In the genomic region with DNA sequence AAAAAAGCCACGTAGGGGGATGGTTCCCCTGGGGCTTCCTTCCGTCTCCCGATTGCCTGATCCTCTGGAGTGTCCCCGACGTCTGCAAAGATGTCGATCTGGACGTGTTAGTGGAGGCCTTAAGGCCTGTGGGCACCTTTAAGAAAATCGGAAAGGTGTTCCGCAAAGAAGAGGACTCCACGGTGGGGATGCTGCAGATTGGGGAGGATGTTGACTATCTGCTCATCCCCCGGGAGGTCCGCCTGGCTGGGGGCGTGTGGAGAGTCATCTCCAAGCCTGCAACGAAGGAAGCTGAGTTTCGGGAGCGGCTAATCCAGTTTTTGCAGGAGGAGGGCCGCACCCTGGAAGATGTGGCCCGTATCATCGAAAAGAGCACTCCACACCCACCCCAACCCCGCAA, we compare ENCODE assay signal across 8 mouse cellular contexts. TPM values are rescaled to one million over a fixed set of nuclear protein-coding genes. Genes with fewer than 3 reads are reported as not detected.
A peak's percentile ranks its signal among the peaks of the same experiment; 100 is the strongest.
DNase-seq lines count a peak whose midpoint lies in the region; ATAC-seq and TF ChIP-seq lines count a peak whose summit lies in the region.

No protein-coding gene starts in this region.

- DNase-seq in lung, embryonic 14.5 days = peak; percentile 38
- DNase-seq in lung, adult 18-20 months = no peak
- no peak for DNase-seq in limb, embryonic 10.5 days (ENCODE audit: low spot score)
- DNase-seq in frontal cortex, postnatal 14 days (ENCODE audit: low spot score in 2 of 2) = no peak
- no peak for DNase-seq in gastrocnemius, postnatal 10 days
- no peak for DNase-seq in ovary, adult 18-20 months (ENCODE audit: low spot score)

- no peaks in the 10 kb centered on the region for H3K9me3 ChIP-seq in lung, embryonic 14.5 days (ENCODE audit: low read depth, low read length)
- no peaks in the 10 kb centered on the region for H3K9me3 ChIP-seq in forebrain, embryonic 13.5 days (replicated peaks)
- no peaks in the 10 kb centered on the region for H3K9me3 ChIP-seq in limb, embryonic 10.5 days (replicated peaks)
- H3K9me3 ChIP-seq in neural tube, embryonic 14.5 days (ENCODE audit: control insufficient read depth, low read length) = no peaks in the 10 kb centered on the region

- peak overlapping the region; percentile 83 for H3K9ac ChIP-seq in lung, embryonic 14.5 days
- peak overlapping the region; percentile 73 for H3K9ac ChIP-seq in forebrain, embryonic 13.5 days
- peak overlapping the region; percentile 44; the same call in 1 of the 2 replicates for H3K9ac ChIP-seq in neural tube, embryonic 14.5 days (replicated peaks; ENCODE audit: low read depth, low read length)

- H3K4me3 ChIP-seq in lung, embryonic 14.5 days (ENCODE audit: low read depth, low read length) = peak overlapping the region; percentile 71
- peak overlapping the region; percentile 40 for H3K4me3 ChIP-seq in forebrain, embryonic 13.5 days
- peak overlapping the region; percentile 68 for H3K4me3 ChIP-seq in limb, embryonic 10.5 days
- peak overlapping the region; percentile 32 for H3K4me3 ChIP-seq in neural tube, embryonic 14.5 days (ENCODE audit: low read depth, low read length)

- H3K4me1 ChIP-seq in lung, embryonic 14.5 days (ENCODE audit: insufficient read depth) = peaks cover 25% of the 10 kb centered on the region
- H3K4me1 ChIP-seq in forebrain, embryonic 13.5 days = peaks cover 71% of the 10 kb centered on the region
- peaks cover 61% of the 10 kb centered on the region for H3K4me1 ChIP-seq in limb, embryonic 10.5 days
- peaks cover 5% of the 10 kb centered on the region; the same call in 1 of the 2 replicates for H3K4me1 ChIP-seq in neural tube, embryonic 14.5 days (ENCODE audit: control insufficient read depth, insufficient read depth, low read length)

- no peak for TF ChIP-seq CTCF in lung, embryonic 14.5 days (IDR thresholded peaks at IDR 0.05; ENCODE audit: low read depth)

- peaks cover 38% of the 10 kb centered on the region for H3K36me3 ChIP-seq in lung, embryonic 14.5 days (ENCODE audit: insufficient read depth)
- H3K36me3 ChIP-seq in forebrain, embryonic 13.5 days (ENCODE audit: poor library complexity, severe bottlenecking) = 0 out of 2 replicates have a peak, but pooled peaks cover 8% of the 10 kb centered on the region
- peaks cover 46% of the 10 kb centered on the region for H3K36me3 ChIP-seq in limb, embryonic 10.5 days
- no peaks in the 10 kb centered on the region for H3K36me3 ChIP-seq in neural tube, embryonic 14.5 days (ENCODE audit: control insufficient read depth, insufficient read depth, low read length)

- ATAC-seq in lung, embryonic 14.5 days (ENCODE audit: insufficient read depth) = no peak
- no peak for ATAC-seq in forebrain, embryonic 13.5 days
- no peak for ATAC-seq in neural tube, embryonic 14.5 days (ENCODE audit: low read depth)

- under 1% methylated on average over 20 of the region's 20 CpGs for WGBS in lung, embryonic 14.5 days
- 5% methylated on average over 20 of the region's 20 CpGs for WGBS in forebrain, embryonic 13.5 days
- 5% methylated on average over 20 of the region's 20 CpGs for WGBS in limb, embryonic 10.5 days
- WGBS in neural tube, embryonic 14.5 days = 11% methylated on average over 20 of the region's 20 CpGs

- H3K27me3 ChIP-seq in lung, embryonic 14.5 days (ENCODE audit: insufficient read depth, low read length) = no peaks in the 10 kb centered on the region
- H3K27me3 ChIP-seq in forebrain, embryonic 13.5 days = no peaks in the 10 kb centered on the region
- H3K27me3 ChIP-seq in limb, embryonic 10.5 days (ENCODE audit: low read depth, poor library complexity, severe bottlenecking) = no peaks in the 10 kb centered on the region
- no peaks in the 10 kb centered on the region for H3K27me3 ChIP-seq in neural tube, embryonic 14.5 days (ENCODE audit: control insufficient read depth, insufficient read depth, low read length)

- H3K27ac ChIP-seq in lung, embryonic 14.5 days (ENCODE audit: low read depth) = peak overlapping the region; percentile 91
- H3K27ac ChIP-seq in forebrain, embryonic 13.5 days = peak overlapping the region; percentile 51
- peak overlapping the region; percentile 91 for H3K27ac ChIP-seq in limb, embryonic 10.5 days
- no peak overlapping the region for H3K27ac ChIP-seq in neural tube, embryonic 14.5 days (ENCODE audit: low read depth, low read length)

- H3K4me2 ChIP-seq in lung, embryonic 14.5 days = peak overlapping the region; percentile 86
- peak overlapping the region; percentile 66 for H3K4me2 ChIP-seq in forebrain, embryonic 13.5 days
- H3K4me2 ChIP-seq in neural tube, embryonic 14.5 days (ENCODE audit: low read depth, low read length) = peak overlapping the region; percentile 43

RNA-seq across cellular contexts. Expression of a gene that starts 1.9 kb away (rescaled TPM):
- polyA plus RNA-seq in lung, embryonic 14.5 days (2014; fragmentation: Nextera tagmentation; extraction: Ambion mirVana) = 27.3 and 29.2 TPM in 2 replicates
- 6.0 and 8.6 TPM in 2 replicates for polyA plus RNA-seq in forebrain, embryonic 13.5 days (2015; fragmentation: Nextera tagmentation; extraction: Ambion mirVana)
- polyA plus RNA-seq in limb, embryonic 10.5 days (2016; fragmentation: Nextera tagmentation; extraction: Ambion mirVana) = 13.7 and 13.8 TPM in 2 replicates
- polyA plus RNA-seq in neural tube, embryonic 14.5 days (2014; fragmentation: Nextera tagmentation; extraction: Ambion mirVana) = 2.3 and 5.6 TPM in 2 replicates
- 10 to 100 TPM; 10.7 to 13.3 TPM for total RNA-seq in gastrocnemius, postnatal 10 days (2021)

RNA-seq across cellular contexts. Expression of a gene that starts 11.5 kb away (rescaled TPM):
- polyA plus RNA-seq in lung, embryonic 14.5 days (2014; fragmentation: Nextera tagmentation; extraction: Ambion mirVana) = 0.09 and 0.20 TPM in 2 replicates
- polyA plus RNA-seq in forebrain, embryonic 13.5 days (2015; fragmentation: Nextera tagmentation; extraction: Ambion mirVana) = 2.5 and 3.0 TPM in 2 replicates
- polyA plus RNA-seq in limb, embryonic 10.5 days (2016; fragmentation: Nextera tagmentation; extraction: Ambion mirVana) = 0.96 and 0.98 TPM in 2 replicates
- 7.4 and 10.1 TPM in 2 replicates for polyA plus RNA-seq in neural tube, embryonic 14.5 days (2014; fragmentation: Nextera tagmentation; extraction: Ambion mirVana)
- total RNA-seq in gastrocnemius, postnatal 10 days (2021) = under 1 TPM in 1 of 2 experiments, not detected in 1; 0.16 TPM

RNA-seq across cellular contexts. Expression of a gene that starts 33.3 kb away (rescaled TPM):
- polyA plus RNA-seq in lung, embryonic 14.5 days (2014; fragmentation: Nextera tagmentation; extraction: Ambion mirVana) = 103 and 117 TPM in 2 replicates
- polyA plus RNA-seq in forebrain, embryonic 13.5 days (2015; fragmentation: Nextera tagmentation; extraction: Ambion mirVana) = 103 and 113 TPM in 2 replicates
- 149 and 158 TPM in 2 replicates for polyA plus RNA-seq in limb, embryonic 10.5 days (2016; fragmentation: Nextera tagmentation; extraction: Ambion mirVana)
- polyA plus RNA-seq in neural tube, embryonic 14.5 days (2014; fragmentation: Nextera tagmentation; extraction: Ambion mirVana) = 121 TPM in 2 replicates
- 10 to 100 TPM; 54.1 to 69.8 TPM for total RNA-seq in gastrocnemius, postnatal 10 days (2021)

RNA-seq across cellular contexts. Expression of a gene that starts 34.9 kb away (rescaled TPM):
- polyA plus RNA-seq in lung, embryonic 14.5 days (2014; fragmentation: Nextera tagmentation; extraction: Ambion mirVana) = 0.11 and 0.20 TPM in 2 replicates
- polyA plus RNA-seq in forebrain, embryonic 13.5 days (2015; fragmentation: Nextera tagmentation; extraction: Ambion mirVana) = 37.0 and 40.8 TPM in 2 replicates
- polyA plus RNA-seq in limb, embryonic 10.5 days (2016; fragmentation: Nextera tagmentation; extraction: Ambion mirVana) = 0.79 and 1.5 TPM in 2 replicates
- 60.1 and 60.7 TPM in 2 replicates for polyA plus RNA-seq in neural tube, embryonic 14.5 days (2014; fragmentation: Nextera tagmentation; extraction: Ambion mirVana)
- total RNA-seq in gastrocnemius, postnatal 10 days (2021) = under 1 TPM; 0.16 to 0.21 TPM

RNA-seq across cellular contexts. Expression of a gene that starts 49.9 kb away (rescaled TPM):
- 3.1 and 3.3 TPM in 2 replicates for polyA plus RNA-seq in lung, embryonic 14.5 days (2014; fragmentation: Nextera tagmentation; extraction: Ambion mirVana)
- polyA plus RNA-seq in forebrain, embryonic 13.5 days (2015; fragmentation: Nextera tagmentation; extraction: Ambion mirVana) = 59.5 and 78.0 TPM in 2 replicates
- polyA plus RNA-seq in limb, embryonic 10.5 days (2016; fragmentation: Nextera tagmentation; extraction: Ambion mirVana) = 2.6 and 5.7 TPM in 2 replicates
- 68.1 and 92.1 TPM in 2 replicates for polyA plus RNA-seq in neural tube, embryonic 14.5 days (2014; fragmentation: Nextera tagmentation; extraction: Ambion mirVana)
- 10 to 100 TPM; 20.6 to 24.5 TPM for total RNA-seq in gastrocnemius, postnatal 10 days (2021)
